Mouse (Mus musculus) stomach, embryonic 14.5 days (tissue): ENCODE measurements around the gene Saxo1. TPM values are rescaled to one million over a fixed set of nuclear protein-coding genes. Genes with fewer than 3 reads are reported as not detected.

Source experiments
- ATAC-seq: fragments of 200-750 bp; cut with Nextera tagmentation; 2 replicates; pipeline ENCODE4 v1.8.0; 2017; ENCODE audit warnings: low read depth, moderate TSS enrichment; ENCODE audit not compliant: insufficient number of reproducible peaks, insufficient read depth, low FRiP score
- H3K27ac ChIP-seq: fragments of 300-500 bp; sonication (generic); 2 replicates; pipeline ENCODE4 v1.5.1; 2014; ENCODE audit warnings: mild to moderate bottlenecking, low read length, moderate library complexity, mixed read lengths
- H3K27me3 ChIP-seq: fragments of 300-500 bp; sonication (generic); 2 replicates; pipeline ENCODE4 v1.6.1; 2014; ENCODE audit warnings: low read length, control low read depth, mixed read lengths; ENCODE audit not compliant: control insufficient read depth, insufficient read depth
- H3K36me3 ChIP-seq: fragments of 300-500 bp; sonication (generic); 2 replicates; pipeline ENCODE4 v1.6.1; 2014; ENCODE audit warnings: mild to moderate bottlenecking, control low read depth, low read length, moderate library complexity, mixed read lengths; ENCODE audit not compliant: control insufficient read depth, insufficient read depth
- H3K4me1 ChIP-seq: fragments of 300-500 bp; sonication (generic); 2 replicates; pipeline ENCODE4 v1.6.1; 2014; ENCODE audit warnings: low read length, control low read depth, mixed read lengths; ENCODE audit not compliant: control insufficient read depth, insufficient read depth
- H3K4me2 ChIP-seq: fragments of 300-500 bp; sonication (generic); replicated peaks from 2 replicates; pipeline ENCODE4 v1.6.1; 2014; ENCODE audit warnings: low read depth, low read length, control low read depth
- H3K4me3 ChIP-seq: fragments of 300-500 bp; sonication (generic); 2 replicates; pipeline ENCODE4 v1.5.1; 2014; ENCODE audit warnings: low read depth, low read length, control low read depth
- H3K9ac ChIP-seq: fragments of 300-500 bp; sonication (generic); replicated peaks from 2 replicates; pipeline ENCODE4 v1.6.1; 2014; ENCODE audit warnings: low read depth, mild to moderate bottlenecking, control low read depth, low read length, moderate library complexity, mixed read lengths
- H3K9me3 ChIP-seq: fragments of 300-500 bp; sonication (generic); 2 replicates; pipeline ENCODE4 v1.6.1; 2016; ENCODE audit warnings: low read depth, low read length, control low read depth; ENCODE audit not compliant: control insufficient read depth
- WGBS: fragments of 180-500 bp; shearing (Covaris S2); extraction: QIAGEN DNeasy Blood & Tissue Kit; methylation state at CpG from one replicate; pipeline ENCODE4 v1.1.7; 2014; 5-methylcytosine and 5-hydroxymethylcytosine counted together
- polyA plus RNA-seq: library from polyadenylated mRNA; unstranded; fragments of >200 nt; fragmentation: Nextera tagmentation; extraction: Ambion mirVana; gene quantifications from 2 replicates; pipeline ENCODE4 v1.2.1, GENCODE M21; 2014

Saxo1 gene
- polyA plus RNA-seq, 1 experiment from 2014 or later, result not detected

DNA sequence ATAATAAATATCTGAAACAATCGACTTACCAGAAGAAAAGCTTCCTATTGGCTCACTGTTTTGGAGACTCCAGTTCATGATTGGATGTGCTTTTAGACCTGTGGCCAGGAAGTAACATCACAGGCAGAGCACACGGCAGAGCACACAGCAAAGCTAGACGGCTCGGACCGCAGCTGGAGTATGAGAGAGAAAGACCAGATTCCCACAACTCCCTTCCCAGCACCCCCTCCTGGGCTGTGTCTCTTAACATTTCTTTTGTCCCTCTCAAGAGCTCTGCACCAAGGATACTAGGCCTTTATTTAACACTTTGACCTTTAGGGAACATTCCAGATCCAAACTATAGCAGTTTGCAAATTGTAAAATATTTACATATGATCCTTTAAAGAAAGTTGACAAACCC, 19.2 kb downstream of the Saxo1 start:
- no peak overlapping the region for H3K27ac ChIP-seq
- 86% methylated on average over 5 of the region's 5 CpGs for WGBS
- no peaks in the 10 kb centered on the region for H3K9me3 ChIP-seq
- H3K9ac ChIP-seq, result no peak overlapping the region
- no peaks in the 10 kb centered on the region for H3K36me3 ChIP-seq
- no peak overlapping the region for H3K4me3 ChIP-seq
- H3K4me1 ChIP-seq, result no peaks in the 10 kb centered on the region
- ATAC-seq, result no peak
- H3K27me3 ChIP-seq, result no peaks in the 10 kb centered on the region
- no peak overlapping the region for H3K4me2 ChIP-seq

DNA sequence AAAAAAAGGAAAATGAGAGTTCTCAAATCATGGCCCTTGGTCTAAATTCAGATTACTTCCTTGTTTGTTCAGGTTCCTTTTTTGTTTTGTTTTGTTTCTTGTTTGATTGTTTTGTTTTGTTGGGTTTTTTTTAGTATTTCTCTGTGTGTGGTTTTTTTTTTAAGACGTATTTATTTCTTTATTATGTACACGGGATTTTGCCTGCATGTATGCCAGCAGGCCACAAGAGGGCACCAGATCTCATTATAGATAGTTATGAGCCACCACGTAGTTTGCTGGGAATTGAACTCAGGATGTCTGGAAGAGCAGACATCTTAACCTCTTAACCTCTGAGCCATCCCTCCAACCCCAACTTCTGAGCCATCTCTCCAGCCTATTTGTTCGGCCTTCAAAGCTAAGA, 20.2 kb downstream of the Saxo1 start:
- Histone ChIP-seq H3K9me3 (no peaks in the 10 kb centered on the region), H3K27me3 (no peaks in the 10 kb centered on the region), H3K4me2 (no peak overlapping the region), H3K9ac (no peak overlapping the region), H3K4me3 (no peak overlapping the region), H3K36me3 (no peaks in the 10 kb centered on the region), H3K27ac (no peak overlapping the region), H3K4me1 (no peaks in the 10 kb centered on the region)
- no peak for ATAC-seq
- 42% methylated on average over 4 of the region's 4 CpGs for WGBS

DNA sequence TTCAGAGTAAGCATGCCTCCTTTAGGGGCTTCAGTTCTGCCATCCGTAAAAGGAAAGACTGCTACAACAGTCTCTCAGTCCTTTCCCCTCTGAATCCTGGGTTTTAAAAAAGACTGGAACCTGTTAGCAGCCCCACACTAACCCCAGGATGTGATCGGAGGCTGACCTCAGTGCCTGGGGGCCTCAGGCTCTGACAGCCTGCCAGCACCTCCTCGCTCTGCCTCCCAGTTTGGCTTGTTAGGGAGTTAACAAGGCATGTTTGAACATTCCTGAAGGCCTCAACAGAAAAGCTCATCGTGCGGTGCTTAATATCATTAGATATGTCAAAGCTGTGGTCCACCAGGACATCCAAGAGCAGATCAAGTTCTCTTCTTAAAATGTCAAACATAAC, 24.0 kb downstream of the Saxo1 start:
- H3K9ac ChIP-seq, result no peak overlapping the region
- no peak overlapping the region for H3K27ac ChIP-seq
- ATAC-seq, result no peak
- no peak overlapping the region for H3K4me3 ChIP-seq
- WGBS, result 54% methylated on average over 5 of the region's 5 CpGs
- H3K4me1 ChIP-seq, result no peaks in the 10 kb centered on the region
- H3K4me2 ChIP-seq, result no peak overlapping the region
- no peaks in the 10 kb centered on the region for H3K36me3 ChIP-seq
- no peaks in the 10 kb centered on the region for H3K9me3 ChIP-seq
- H3K27me3 ChIP-seq, result no peaks in the 10 kb centered on the region

DNA sequence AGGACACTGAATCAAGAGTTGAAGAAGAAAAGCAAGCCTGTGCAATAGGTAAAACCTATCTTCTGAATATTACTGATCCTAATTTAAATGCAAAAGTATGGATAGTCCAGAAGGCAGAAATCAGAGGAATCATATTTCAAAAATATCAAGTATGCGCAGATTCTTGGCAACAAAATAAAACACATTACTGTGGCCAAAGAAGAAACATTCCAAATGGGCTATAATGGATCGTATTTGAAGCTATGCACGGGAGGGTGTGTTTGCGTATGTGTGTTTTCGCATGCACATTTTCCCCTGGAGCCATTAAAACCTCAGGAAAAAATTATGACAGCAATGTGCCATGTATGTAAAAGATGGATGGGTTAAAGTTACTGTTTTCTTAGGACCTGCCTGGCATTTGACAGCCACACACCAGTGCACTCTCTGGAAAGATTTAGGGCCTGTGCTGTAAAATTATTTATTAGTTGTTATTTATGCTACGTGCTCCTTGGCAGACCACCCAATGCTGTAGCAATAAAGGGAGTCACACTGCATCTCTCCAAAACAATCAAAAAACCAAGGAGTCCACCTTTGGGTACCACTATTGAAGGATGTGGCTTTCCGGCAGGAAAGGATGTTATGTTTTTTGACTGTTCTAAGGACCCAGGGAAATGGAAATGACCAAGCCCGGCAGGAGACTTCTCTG, 24.6 kb downstream of the Saxo1 start:
- Histone ChIP-seq H3K4me3 (no peak overlapping the region), H3K27ac (no peak overlapping the region), H3K4me1 (no peaks in the 10 kb centered on the region), H3K36me3 (no peaks in the 10 kb centered on the region), H3K27me3 (no peaks in the 10 kb centered on the region), H3K4me2 (no peak overlapping the region), H3K9ac (no peak overlapping the region), H3K9me3 (no peaks in the 10 kb centered on the region)
- 73% methylated on average over 8 of the region's 8 CpGs for WGBS
- ATAC-seq, result no peak

DNA sequence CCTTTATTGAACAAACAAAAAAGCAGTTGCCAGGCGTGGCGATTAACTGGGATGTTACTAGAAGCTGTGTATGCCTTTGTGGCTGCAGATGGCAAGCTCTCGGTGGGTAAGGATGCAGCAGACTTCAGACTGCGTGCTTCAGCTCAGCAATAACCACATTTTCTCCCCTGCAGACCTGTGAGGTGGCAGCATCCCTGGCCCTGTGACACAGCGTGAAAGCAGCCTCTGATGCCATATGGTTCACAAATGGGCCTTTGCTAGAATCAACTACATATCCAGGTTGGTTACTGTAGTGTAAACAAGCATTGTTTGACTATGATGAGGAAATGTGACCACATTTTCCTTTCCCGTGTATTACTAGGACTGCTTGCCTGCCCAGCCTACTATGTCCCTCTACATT, 29.0 kb downstream of the Saxo1 start:
- no peaks in the 10 kb centered on the region for H3K4me1 ChIP-seq
- H3K27ac ChIP-seq, result no peak overlapping the region
- H3K9ac ChIP-seq, result no peak overlapping the region
- H3K36me3 ChIP-seq, result no peaks in the 10 kb centered on the region
- H3K9me3 ChIP-seq, result no peaks in the 10 kb centered on the region
- no peaks in the 10 kb centered on the region for H3K27me3 ChIP-seq
- 73% methylated on average over 6 of the region's 6 CpGs for WGBS
- ATAC-seq, result no peak
- H3K4me2 ChIP-seq, result no peak overlapping the region
- H3K4me3 ChIP-seq, result no peak overlapping the region

DNA sequence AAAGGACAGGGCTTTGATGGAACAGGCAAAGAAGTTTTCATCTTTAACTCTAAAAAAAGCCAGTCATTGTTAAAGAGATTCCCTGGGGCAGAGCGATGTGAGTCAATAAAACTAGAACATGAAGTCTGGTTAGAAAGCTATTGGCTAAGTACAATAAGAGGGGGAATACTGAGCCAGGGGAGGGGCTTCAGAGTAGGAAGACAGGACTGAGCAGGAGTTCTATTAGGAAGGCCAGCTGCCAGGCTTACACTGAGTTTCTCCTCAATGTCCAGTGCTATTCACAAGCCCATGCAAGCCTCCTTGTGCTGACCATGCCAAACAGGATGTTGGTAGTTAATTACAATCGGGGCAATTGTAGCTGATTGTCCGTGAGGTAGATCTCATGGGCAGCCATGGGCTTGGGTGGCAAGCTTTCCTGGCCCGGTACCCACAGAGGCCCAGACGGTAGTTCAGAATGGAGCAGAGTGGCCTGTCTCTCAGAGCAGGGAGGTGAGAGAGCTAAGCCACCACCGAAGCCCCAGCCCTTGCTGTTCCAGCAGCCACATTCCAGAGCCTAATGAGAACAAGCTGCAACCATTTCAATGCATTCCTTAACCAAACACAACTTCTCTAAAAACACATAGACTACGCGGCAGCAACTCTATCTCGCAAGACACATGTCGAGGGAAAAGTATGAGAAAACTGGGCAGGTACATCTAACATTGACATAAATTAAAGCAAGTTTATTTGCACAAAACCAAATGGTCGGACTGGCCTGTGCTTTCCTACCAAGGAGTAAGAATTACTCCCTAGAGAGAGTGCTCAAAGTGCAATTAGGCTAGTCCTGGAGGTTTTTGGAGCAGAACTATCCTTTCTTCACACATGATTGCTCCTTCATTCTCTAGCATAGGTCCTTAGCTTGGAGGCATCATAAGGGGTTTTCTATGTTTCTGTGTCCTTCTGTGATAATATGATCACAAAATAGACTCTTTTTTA, 30.7 kb downstream of the Saxo1 start:
- no peak for ATAC-seq
- Histone ChIP-seq H3K27ac (no peak overlapping the region), H3K27me3 (no peaks in the 10 kb centered on the region), H3K9me3 (no peaks in the 10 kb centered on the region), H3K4me2 (no peak overlapping the region), H3K36me3 (no peaks in the 10 kb centered on the region), H3K4me1 (no peaks in the 10 kb centered on the region), H3K9ac (no peak overlapping the region), H3K4me3 (no peak overlapping the region)
- WGBS, result 53% methylated on average over 11 of the region's 11 CpGs

DNA sequence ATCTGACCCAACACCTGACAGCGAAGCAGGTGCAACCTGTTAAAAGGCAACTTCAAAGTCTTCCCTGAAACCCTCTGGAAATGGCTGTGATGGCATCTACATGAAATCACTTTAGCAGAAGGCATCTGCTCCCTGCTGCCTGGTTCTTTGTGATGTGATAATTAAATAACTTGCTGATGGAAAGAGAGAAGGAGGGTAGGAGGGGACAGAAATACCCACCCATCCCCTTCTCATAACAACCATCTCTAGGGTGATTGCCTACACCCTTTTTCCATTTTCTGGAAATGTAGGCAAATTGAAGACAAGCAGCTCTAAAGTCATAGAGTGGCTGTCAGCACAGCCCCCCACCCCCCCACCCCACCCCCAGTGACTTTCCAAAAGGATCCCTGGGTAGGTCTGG, 33.6 kb downstream of the Saxo1 start:
- no peak for ATAC-seq

DNA sequence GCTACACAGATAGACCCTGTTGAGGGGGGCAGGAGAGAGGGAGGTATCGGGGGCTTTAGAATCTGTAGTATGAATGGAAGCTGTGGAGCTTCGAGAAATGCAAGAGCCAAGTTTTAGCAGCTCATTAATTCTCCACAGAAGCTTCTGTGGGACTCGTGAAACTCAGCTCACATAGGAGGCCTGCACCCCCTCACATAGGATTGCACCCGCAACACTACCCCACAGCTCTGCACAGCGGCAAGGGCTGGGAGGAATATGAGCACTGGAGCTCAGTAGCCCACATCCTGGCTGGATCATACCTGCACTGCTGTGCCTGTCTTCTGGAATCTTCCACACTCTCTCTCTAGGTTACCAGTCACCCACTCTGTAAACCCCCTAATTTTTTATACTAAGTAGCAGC, 34.4 kb downstream of the Saxo1 start:
- no peak overlapping the region for H3K4me3 ChIP-seq
- H3K9ac ChIP-seq, result no peak overlapping the region
- no peaks in the 10 kb centered on the region for H3K4me1 ChIP-seq
- H3K9me3 ChIP-seq, result no peaks in the 10 kb centered on the region
- no peaks in the 10 kb centered on the region for H3K27me3 ChIP-seq
- no peak for ATAC-seq
- no peaks in the 10 kb centered on the region for H3K36me3 ChIP-seq
- no peak overlapping the region for H3K27ac ChIP-seq
- WGBS, result 75% methylated on average over 5 of the region's 5 CpGs
- no peak overlapping the region for H3K4me2 ChIP-seq

More for the DNA sequence above, 33.6 kb downstream of the Saxo1 start:
- H3K9ac ChIP-seq, result no peak overlapping the region
- no peaks in the 10 kb centered on the region for H3K27me3 ChIP-seq
- no peaks in the 10 kb centered on the region for H3K4me1 ChIP-seq
- WGBS, result 83% methylated on average over 1 of the region's 1 CpGs
- H3K9me3 ChIP-seq, result no peaks in the 10 kb centered on the region
- H3K36me3 ChIP-seq, result no peaks in the 10 kb centered on the region
- H3K4me3 ChIP-seq, result no peak overlapping the region
- no peak overlapping the region for H3K27ac ChIP-seq
- no peak overlapping the region for H3K4me2 ChIP-seq
